7 mouse cellular contexts compared by ENCODE assay signal in genomic region chr6:119313588-119314375, GRCm38 (mm10). TPM values are rescaled to one million over a fixed set of nuclear protein-coding genes. Genes with fewer than 3 reads are reported as not detected.
A peak's percentile ranks its signal among the peaks of the same experiment; 100 is the strongest.
DNase-seq lines count a peak whose midpoint lies in the region; ATAC-seq lines count a peak whose summit lies in the region.

No protein-coding gene starts in this region.

- H3K4me3 ChIP-seq in forebrain, embryonic 14.5 days (ENCODE audit: low read depth, low read length) = no peak overlapping the region
- H3K4me3 ChIP-seq in hindbrain, embryonic 16.5 days (ENCODE audit: low read length) = no peak overlapping the region
- H3K4me3 ChIP-seq in midbrain, embryonic 15.5 days = no peak overlapping the region

- peak; percentile 74 for ATAC-seq in forebrain, embryonic 14.5 days
- peak; percentile 79 for ATAC-seq in hindbrain, embryonic 16.5 days
- ATAC-seq in midbrain, embryonic 15.5 days (replicated peaks) = peak; percentile 92

- H3K9me3 ChIP-seq in forebrain, embryonic 14.5 days (replicated peaks; ENCODE audit: control insufficient read depth, low read length) = no peaks in the 10 kb centered on the region
- no peaks in the 10 kb centered on the region for H3K9me3 ChIP-seq in hindbrain, embryonic 16.5 days (ENCODE audit: control insufficient read depth, low read length)
- H3K9me3 ChIP-seq in midbrain, embryonic 15.5 days = no peaks in the 10 kb centered on the region

- no peak overlapping the region for H3K4me2 ChIP-seq in forebrain, embryonic 14.5 days (ENCODE audit: low read length)
- H3K4me2 ChIP-seq in hindbrain, embryonic 16.5 days (ENCODE audit: low read length) = no peak overlapping the region
- no peak overlapping the region for H3K4me2 ChIP-seq in midbrain, embryonic 15.5 days

- intact Hi-C loops in left cerebral cortex, postnatal 14 days (cut with DNase I) = loop anchor here (5.0 kb wide), 1 partner anchor 76 kb away; the partner anchor contains the start of gene Cacna2d4

- DNase-seq in left cerebral cortex, postnatal 14 days (ENCODE audit: low spot score in 2 of 2) = peak; percentile 65 to 81
- no peak for DNase-seq in left cerebral cortex, adult 11 months (ENCODE audit: low spot score)
- peak; percentile 76 for DNase-seq in forebrain, embryonic 14.5 days (ENCODE audit: low spot score)
- DNase-seq in heart, postnatal 4 days = no peak
- DNase-seq in cerebellum, adult 8-10 months = no peak

- 52% methylated on average over 14 of the region's 14 CpGs for WGBS in forebrain, embryonic 14.5 days
- 40% methylated on average over 14 of the region's 14 CpGs for WGBS in hindbrain, embryonic 16.5 days
- 41% methylated on average over 14 of the region's 14 CpGs for WGBS in midbrain, embryonic 15.5 days

- peak overlapping the region; percentile 60 for H3K27ac ChIP-seq in forebrain, embryonic 14.5 days (ENCODE audit: low read depth, low read length)
- peak overlapping the region; percentile 67; the same call in 1 of the 2 replicates for H3K27ac ChIP-seq in hindbrain, embryonic 16.5 days (ENCODE audit: low read depth, low read length)
- peak overlapping the region; percentile 64 for H3K27ac ChIP-seq in midbrain, embryonic 15.5 days

- H3K4me1 ChIP-seq in forebrain, embryonic 14.5 days (ENCODE audit: control insufficient read depth, insufficient read depth, low read length) = peaks cover 23% of the 10 kb centered on the region
- peaks cover 22% of the 10 kb centered on the region for H3K4me1 ChIP-seq in hindbrain, embryonic 16.5 days (ENCODE audit: control insufficient read depth, insufficient read depth, low read depth, low read length)
- H3K4me1 ChIP-seq in midbrain, embryonic 15.5 days = peaks cover 26% of the 10 kb centered on the region

- H3K9ac ChIP-seq in forebrain, embryonic 14.5 days (ENCODE audit: low read length) = no peak overlapping the region
- H3K9ac ChIP-seq in hindbrain, embryonic 16.5 days (ENCODE audit: low read depth, low read length) = 0 out of 2 replicates have a peak overlapping the region, but pooled peaks have one; percentile 10
- no peak overlapping the region; the same call in 1 of the 2 replicates for H3K9ac ChIP-seq in midbrain, embryonic 15.5 days

- no peaks in the 10 kb centered on the region for H3K27me3 ChIP-seq in forebrain, embryonic 14.5 days (replicated peaks; ENCODE audit: control insufficient read depth, insufficient read depth, low read length)
- no peaks in the 10 kb centered on the region for H3K27me3 ChIP-seq in hindbrain, embryonic 16.5 days (replicated peaks; ENCODE audit: control insufficient read depth, insufficient read depth, low read length)
- H3K27me3 ChIP-seq in midbrain, embryonic 15.5 days (replicated peaks) = no peaks in the 10 kb centered on the region

- H3K36me3 ChIP-seq in forebrain, embryonic 14.5 days (ENCODE audit: control insufficient read depth, insufficient read depth, low read length) = no peaks in the 10 kb centered on the region
- 0 out of 2 replicates have a peak, but pooled peaks cover 3% of the 10 kb centered on the region for H3K36me3 ChIP-seq in hindbrain, embryonic 16.5 days (ENCODE audit: control insufficient read depth, insufficient read depth, low read length)
- H3K36me3 ChIP-seq in midbrain, embryonic 15.5 days (replicated peaks) = no peaks in the 10 kb centered on the region

RNA-seq across cellular contexts. Expression of gene Lrtm2, which starts 16.8 kb away (rescaled TPM):
- total RNA-seq in left cerebral cortex, postnatal 14 days (2021) = 10 to 100 TPM; 43.5 to 48.3 TPM
- 2.7 and 3.9 TPM in 2 replicates for polyA plus RNA-seq in forebrain, embryonic 14.5 days (2014; fragmentation: Nextera tagmentation; extraction: Ambion mirVana)
- 17.1 and 17.7 TPM in 2 replicates for polyA plus RNA-seq in hindbrain, embryonic 16.5 days (2015; fragmentation: Nextera tagmentation; extraction: Ambion mirVana)
- 10.6 and 12.7 TPM in 2 replicates for polyA plus RNA-seq in midbrain, embryonic 15.5 days (2015; fragmentation: Nextera tagmentation; extraction: Ambion mirVana)
- under 1 TPM; 0.09 to 0.79 TPM for total RNA-seq in heart, postnatal 4 days (2021)

Comparison
In these comparisons a context has a peak if more than half of its experiments do, and no peak if none do; other contexts are left out.
1. DNase-seq: peak in left cerebral cortex, postnatal 14 days (2 of 2) and forebrain, embryonic 14.5 days (single experiment); none in left cerebral cortex, adult 11 months (single experiment), heart, postnatal 4 days (single experiment) and cerebellum, adult 8-10 months (single experiment).
2. Peak in every context shown above with its lines, with median percentiles within 50 percentile points of each other: ATAC-seq and H3K27ac ChIP-seq.